Mouse (Mus musculus) MEL (cell line): ENCODE results near the gene Tk2. TPM values are rescaled to one million over a fixed set of nuclear protein-coding genes. Genes with fewer than 3 reads are reported as not detected.

ENCODE experiments used
- DNase-seq: peaks from one replicate; pipeline ENCODE4 v3.0.0; 2011; ENCODE audit warnings: low read depth, low spot score
- H3K27ac ChIP-seq: 2 replicates; pipeline ENCODE4 v1.5.1; 2012; ENCODE audit warnings: low read depth, mild to moderate bottlenecking, control low read depth, low read length, moderate library complexity; ENCODE audit not compliant: control insufficient read depth
- H3K27me3 ChIP-seq, 2 experiments: fragments of 150-350 bp in 1 of 2; sonication (generic) in 1 of 2; 2 replicates each; pipeline ENCODE4 v1.6.1; 2012; ENCODE audit warnings: low read length in 2 of 2, mild to moderate bottlenecking in 2 of 2, improper control_type of control experiment in 1 of 2, moderate library complexity in 1 of 2; ENCODE audit not compliant: insufficient read depth in 2 of 2, control insufficient read depth in 1 of 2
- H3K36me3 ChIP-seq, 2 experiments: 2 replicates each; pipeline ENCODE4 v1.6.1; 2012 to 2014; ENCODE audit warnings: low read length in 2 of 2, improper control_type of control experiment in 1 of 2, inconsistent platforms in 1 of 2, mild to moderate bottlenecking in 1 of 2; ENCODE audit not compliant: insufficient read depth in 2 of 2, control insufficient read depth in 1 of 2
- H3K4me1 ChIP-seq, 2 experiments: fragments of 150-350 bp in 1 of 2; sonication (generic) in 1 of 2; 2 replicates each; pipeline ENCODE4 v1.6.1; 2012; ENCODE audit warnings: low read length in 2 of 2, improper control_type of control experiment in 1 of 2, mild to moderate bottlenecking in 1 of 2; ENCODE audit not compliant: insufficient read depth in 2 of 2, control insufficient read depth in 1 of 2
- H3K4me3 ChIP-seq, 2 experiments: fragments of 150-350 bp in 1 of 2; sonication (generic) in 1 of 2; 2 replicates each; pipeline ENCODE4 v1.5.1; 2012; ENCODE audit warnings: low read depth in 2 of 2, low read length in 2 of 2, mild to moderate bottlenecking in 2 of 2, moderate library complexity in 2 of 2, control low read depth in 1 of 2, improper control_type of control experiment in 1 of 2; ENCODE audit not compliant: control insufficient read depth in 1 of 2, insufficient read depth in 1 of 2
- H3K79me2 ChIP-seq: 2 replicates; pipeline ENCODE4 v1.6.1; 2012; ENCODE audit warnings: mild to moderate bottlenecking, low read length, moderate library complexity; ENCODE audit not compliant: control insufficient read depth, poor library complexity, insufficient read depth
- H3K9ac ChIP-seq: 2 replicates; pipeline ENCODE4 v1.6.1; 2012; ENCODE audit warnings: low read depth, mild to moderate bottlenecking, control low read depth, low read length, moderate library complexity; ENCODE audit not compliant: control insufficient read depth, poor library complexity, severe bottlenecking
- H3K9me3 ChIP-seq: fragments of 150-350 bp; sonication (generic); replicated peaks from 2 replicates; pipeline ENCODE4 v1.6.1; 2012; ENCODE audit warnings: mild to moderate bottlenecking, low read length, improper control_type of control experiment, moderate library complexity; ENCODE audit not compliant: insufficient read depth
- CHD1 ChIP-seq: IDR thresholded peaks from 2 replicates; pipeline ENCODE4 v1.6.1; 2012; ENCODE audit warnings: low read depth, mild to moderate bottlenecking, inconsistent platforms, low read length, improper control_type of control experiment
- E2F4 ChIP-seq: IDR thresholded peaks from 2 replicates; pipeline ENCODE4 v1.6.1; 2011; ENCODE audit warnings: low read depth, low read length, improper control_type of control experiment, borderline replicate concordance
- ELF1 ChIP-seq: IDR thresholded peaks from 2 replicates; pipeline ENCODE4 v1.6.1; 2014; ENCODE audit warnings: low read depth, mild to moderate bottlenecking, inconsistent platforms, low read length, improper control_type of control experiment, moderate library complexity
- EP300 ChIP-seq, 2 experiments: IDR thresholded peaks; 2 replicates each; pipeline ENCODE4 v1.6.1; 2011; ENCODE audit warnings: improper control_type of control experiment in 2 of 2, low read length in 2 of 2, low read depth in 1 of 2, mild to moderate bottlenecking in 1 of 2
- GABPA ChIP-seq: IDR thresholded peaks from 2 replicates; pipeline ENCODE4 v1.6.1; 2012; ENCODE audit warnings: low read depth, mild to moderate bottlenecking, inconsistent platforms, low read length, improper control_type of control experiment, moderate library complexity
- GATA1 ChIP-seq: IDR thresholded peaks from 2 replicates; pipeline ENCODE4 v1.6.1; 2011; ENCODE audit warnings: low read depth, low read length, improper control_type of control experiment
- HCFC1 ChIP-seq: IDR thresholded peaks from 2 replicates; pipeline ENCODE4 v1.6.1; 2012; ENCODE audit warnings: low read depth, mild to moderate bottlenecking, inconsistent platforms, low read length, improper control_type of control experiment, moderate library complexity
- MAX ChIP-seq: IDR thresholded peaks from 2 replicates; pipeline ENCODE4 v1.6.1; 2011; ENCODE audit warnings: low read length, improper control_type of control experiment
- MAZ ChIP-seq: IDR thresholded peaks from 2 replicates; pipeline ENCODE4 v1.6.1; 2012; ENCODE audit warnings: low read depth, mild to moderate bottlenecking, inconsistent platforms, low read length, improper control_type of control experiment
- MXI1 ChIP-seq: IDR thresholded peaks from 2 replicates; pipeline ENCODE4 v1.6.1; 2011; ENCODE audit warnings: mild to moderate bottlenecking, low read depth, low read length, improper control_type of control experiment
- MYB ChIP-seq: IDR thresholded peaks from 2 replicates; pipeline ENCODE4 v1.6.1; 2011; ENCODE audit warnings: mild to moderate bottlenecking, low read depth, low read length, improper control_type of control experiment
- MYC ChIP-seq: IDR thresholded peaks from 2 replicates; pipeline ENCODE4 v1.6.1; 2011; ENCODE audit warnings: low read depth, mild to moderate bottlenecking, low read length, improper control_type of control experiment, moderate library complexity
- NELFE ChIP-seq: IDR thresholded peaks from 2 replicates; pipeline ENCODE4 v1.6.1; 2011; ENCODE audit warnings: low read depth, low read length, improper control_type of control experiment
- NRF1 ChIP-seq: IDR thresholded peaks from 2 replicates; pipeline ENCODE4 v1.6.1; 2014; ENCODE audit warnings: low read depth, mild to moderate bottlenecking, inconsistent platforms, low read length, improper control_type of control experiment, moderate library complexity; ENCODE audit not compliant: poor library complexity, insufficient read depth, severe bottlenecking
- POLR2A ChIP-seq, 2 experiments: IDR thresholded peaks; 2 replicates each; pipeline ENCODE4 v1.6.1; 2011 to 2012; ENCODE audit warnings: low read length in 2 of 2, mild to moderate bottlenecking in 2 of 2, control low read depth in 1 of 2, improper control_type of control experiment in 1 of 2, low read depth in 1 of 2, moderate library complexity in 1 of 2; ENCODE audit not compliant: control insufficient read depth in 1 of 2, insufficient read depth in 1 of 2, poor library complexity in 1 of 2
- POLR2AphosphoS2 ChIP-seq: IDR thresholded peaks from 2 replicates; pipeline ENCODE4 v1.6.1; 2011; ENCODE audit warnings: low read length, improper control_type of control experiment
- POLR2AphosphoS5 ChIP-seq: IDR thresholded peaks from 2 replicates; pipeline ENCODE4 v1.6.1; 2012; ENCODE audit warnings: low read depth, borderline replicate concordance, mild to moderate bottlenecking, inconsistent platforms, low read length, moderate library complexity, mixed read lengths
- RAD21 ChIP-seq: IDR thresholded peaks from 2 replicates; pipeline ENCODE4 v1.6.1; 2011; ENCODE audit warnings: mild to moderate bottlenecking, low read depth, low read length, improper control_type of control experiment
- RCOR1 ChIP-seq: IDR thresholded peaks from 2 replicates; pipeline ENCODE4 v1.6.1; 2012; ENCODE audit warnings: low read depth, mild to moderate bottlenecking, inconsistent platforms, low read length, improper control_type of control experiment
- SMC3 ChIP-seq: IDR thresholded peaks from 2 replicates; pipeline ENCODE4 v1.6.1; 2011; ENCODE audit warnings: low read depth, low read length, improper control_type of control experiment
- TAL1 ChIP-seq: IDR thresholded peaks from 2 replicates; pipeline ENCODE4 v1.6.1; 2012; ENCODE audit warnings: mild to moderate bottlenecking, inconsistent platforms, low read length, moderate library complexity, mixed read lengths
- TCF12 ChIP-seq: IDR thresholded peaks from 2 replicates; pipeline ENCODE4 v1.6.1; 2014; ENCODE audit warnings: low read depth, mild to moderate bottlenecking, inconsistent platforms, low read length, improper control_type of control experiment, moderate library complexity
- UBTF ChIP-seq: IDR thresholded peaks from 2 replicates; pipeline ENCODE4 v1.6.1; 2012; ENCODE audit warnings: low read depth, mild to moderate bottlenecking, inconsistent platforms, low read length, improper control_type of control experiment, moderate library complexity, borderline replicate concordance; ENCODE audit not compliant: insufficient read depth
- USF1 ChIP-seq: IDR thresholded peaks from 2 replicates; pipeline ENCODE4 v1.6.1; 2014; ENCODE audit warnings: low read depth, mild to moderate bottlenecking, inconsistent platforms, low read length, improper control_type of control experiment, moderate library complexity
- ZC3H11A ChIP-seq: IDR thresholded peaks from 2 replicates; pipeline ENCODE4 v1.6.1; 2012; ENCODE audit warnings: low read depth, mild to moderate bottlenecking, inconsistent platforms, low read length, improper control_type of control experiment
- ZMIZ1 ChIP-seq: IDR thresholded peaks from 2 replicates; pipeline ENCODE4 v1.6.1; 2012; ENCODE audit warnings: low read depth, mild to moderate bottlenecking, inconsistent platforms, low read length, improper control_type of control experiment, moderate library complexity
- ZNF384 ChIP-seq: IDR thresholded peaks from 2 replicates; pipeline ENCODE4 v1.6.1; 2012; ENCODE audit warnings: low read depth, mild to moderate bottlenecking, inconsistent platforms, low read length, improper control_type of control experiment
- polyA plus RNA-seq, 2 experiments: library from polyadenylated mRNA; stranded (reverse) in 1 of 2; unstranded in 1 of 2; fragments of >175 nt in 1 of 2; fragments of >200 nt in 1 of 2; gene quantifications; 2 replicates each; pipeline versions ENCODE4 v1.2.1 to v1.2.4; 2012; ENCODE audit warnings: low replicate concordance in 2 of 2, low read depth in 1 of 2; ENCODE audit not compliant: insufficient read length in 2 of 2, insufficient read depth in 1 of 2, missing spikeins in 1 of 2
- total RNA-seq: library from RNA; depleted of rRNA; stranded (reverse); fragments of 300-350 nt; gene quantifications from 2 replicates; pipeline ENCODE4 v1.2.3, GENCODE M21; 2012

Tk2 gene
- total and polyA plus RNA-seq, 3 experiments: 18.6 to 26.8 TPM; not detected in 1

- TF ChIP-seq TCF12 (no peak), RAD21 (peak; percentile 42), SMC3 (peak; percentile 64), MYB (no peak)
Observed at GRCm38 (mm10) chr8:104253016-104253415, 4.7 kb upstream of the Tk2 start (continued).

GRCm38 (mm10) chr8:104251461-104251860 lies 3.1 kb upstream of the Tk2 start:
- H3K9ac ChIP-seq: peak overlapping the region; percentile 73
- H3K9me3 ChIP-seq: no peaks in the 10 kb centered on the region
- H3K27ac ChIP-seq: no peak overlapping the region; the same call in 1 of the 2 replicates
- no peak for TF ChIP-seq ZMIZ1
- TF ChIP-seq ELF1: no peak
- no peak for TF ChIP-seq USF1
- peak overlapping the region; percentile 78 to 84 for H3K4me3 ChIP-seq
- peaks cover 7% of the 10 kb centered on the region for H3K79me2 ChIP-seq
- DNase-seq: no peak
- H3K27me3 ChIP-seq: no peaks in the 10 kb centered on the region
- peaks cover 4 to 25% of the 10 kb centered on the region in 2 experiments for H3K4me1 ChIP-seq
- H3K36me3 ChIP-seq: peaks cover 0 to 15% of the 10 kb centered on the region in 2 experiments; a peak in 2 of 4 replicates

- H3K4me3 ChIP-seq: peak within 1 kb of the TSS; percentile 84 to 90
- H3K79me2 ChIP-seq: peaks cover 7% of the 10 kb centered on the region
- H3K9me3 ChIP-seq: no peaks in the 10 kb centered on the region
- peaks cover 0 to 15% of the 10 kb centered on the region in 2 experiments; a peak in 2 of 4 replicates for H3K36me3 ChIP-seq
- peak; percentile 95 for DNase-seq
- peak within 1 kb of the TSS; percentile 73 for H3K9ac ChIP-seq
- H3K27ac ChIP-seq: peak within 1 kb of the TSS; percentile 79
- no peaks in the 10 kb centered on the region for H3K27me3 ChIP-seq
- peaks cover 4 to 31% of the 10 kb centered on the region in 2 experiments for H3K4me1 ChIP-seq
- TF ChIP-seq EP300 (IDR thresholded peaks at IDR 0.05; ENCODE audit: low read depth in 1 of 2, low read length in 2 of 2) (peak in 1 of 2 experiments; percentile 3; a peak in 1 of 4 replicates), TAL1 (no peak), MAX (peak; percentile 67), POLR2A (IDR thresholded peaks at IDR 0.05; ENCODE audit: control insufficient read depth in 1 of 2, insufficient read depth in 1 of 2, low read depth in 1 of 2, low read length in 2 of 2, poor library complexity in 1 of 2) (peak; percentile 90 to 93), ZNF384 (peak; percentile 95), ZMIZ1 (peak; percentile 90), MYB (no peak), POLR2AphosphoS5 (peak; percentile 59; the same call in 1 of the 2 replicates), POLR2AphosphoS2 (peak; percentile 93), NELFE (peak; percentile 95), MAZ (0 out of 2 replicates have a peak, but pooled peaks have one; percentile 11), E2F4 (peak; percentile 50; the same call in 1 of the 2 replicates), GABPA (no peak), NRF1 (peak; percentile 84), MXI1 (peak; percentile 67; the same call in 1 of the 2 replicates), GATA1 (peak; percentile 18; the same call in 1 of the 2 replicates), ZC3H11A (no peak), CHD1 (0 out of 2 replicates have a peak, but pooled peaks have one; percentile 67), RCOR1 (no peak), HCFC1 (peak; percentile 61), UBTF (no peak), TCF12 (peak; percentile 57; the same call in 1 of the 2 replicates), MYC (peak; percentile 68; the same call in 1 of the 2 replicates)
Observed at GRCm38 (mm10) chr8:104250439-104251367, 2.3 kb upstream of the Tk2 start, which contains the start of gene Cklf. Gene Cklf, plus strand, starts transcription at chr8:104250861.
